Mouse (Mus musculus): ENCODE measurements at regions not wholly inside any gene's neighbourhood (a gene's known extent, or its start where the extent isn't known, plus 50 kb on each side); places are given as distances from the start of the nearest gene placed in this dataset.
"Not testable (repeated sequence)": the region's sequence is repeated elsewhere in the genome, so short reads cannot be mapped to it uniquely, and the experiment has no call there.

DNA sequence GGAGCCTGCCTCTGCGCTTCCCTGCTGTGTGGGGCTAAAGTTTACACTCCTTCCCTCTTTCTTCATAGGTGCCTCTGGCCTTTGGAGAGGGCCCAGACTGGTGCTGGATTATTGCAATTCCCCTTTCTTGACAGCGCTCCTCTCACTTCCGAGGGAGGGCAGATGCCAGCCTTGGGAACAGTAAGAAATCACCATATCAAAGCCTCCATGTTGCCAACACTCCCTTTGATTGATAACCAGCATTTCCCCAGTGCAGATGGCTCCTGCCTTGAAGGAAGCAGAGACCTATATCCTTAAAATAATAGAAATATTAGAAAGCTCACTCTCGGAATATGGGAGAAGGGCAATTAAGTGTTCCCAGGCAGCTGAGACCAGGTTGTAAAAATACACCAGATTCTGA, 63.1 kb upstream of the Cep295 start:
- Histone ChIP-seq H3K4me3 (no peak overlapping the region), H3K27me3 (no peaks in the 10 kb centered on the region), H3K27ac (no peak overlapping the region), H3K9me3 (no peaks in the 10 kb centered on the region), H3K4me1 (peaks cover 7% of the 10 kb centered on the region), H3K4me2 (no peak overlapping the region), H3K9ac (no peak overlapping the region), H3K36me3 (no peaks in the 10 kb centered on the region)
- no peak for ATAC-seq (ENCODE audit: insufficient number of reproducible peaks, insufficient read depth, low FRiP score, low TSS enrichment, low read depth)
- 48% methylated on average over 4 of the region's 4 CpGs for WGBS

DNA sequence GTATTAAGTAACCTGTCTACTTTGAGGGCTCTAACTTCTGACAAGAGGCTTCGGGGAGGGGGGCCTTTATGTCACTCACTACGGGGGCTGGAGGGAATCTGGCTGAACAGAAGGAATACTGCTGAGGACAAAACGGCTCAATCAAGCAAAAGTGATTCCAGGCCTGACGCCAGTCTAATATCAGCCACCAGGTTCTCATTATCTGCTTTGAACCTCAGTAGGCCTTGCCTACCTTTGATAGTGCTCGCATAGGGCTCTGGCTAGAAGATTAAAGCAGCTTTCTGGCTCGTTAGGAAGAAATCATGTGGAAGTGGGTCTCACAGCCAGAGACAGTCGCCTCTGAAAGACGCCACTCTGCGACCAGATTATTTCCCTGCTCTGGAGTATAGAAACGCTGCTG, 64.3 kb upstream of the Cep295 start:
- Histone ChIP-seq H3K9me3 (no peaks in the 10 kb centered on the region), H3K36me3 (no peaks in the 10 kb centered on the region), H3K4me3 (no peak overlapping the region), H3K4me2 (peak overlapping the region; percentile 14; the same call in 1 of the 2 replicates), H3K4me1 (peaks cover 7% of the 10 kb centered on the region), H3K27ac (no peak overlapping the region), H3K9ac (no peak overlapping the region; the same call in 1 of the 2 replicates), H3K27me3 (no peaks in the 10 kb centered on the region)
- ATAC-seq (ENCODE audit: insufficient number of reproducible peaks, insufficient read depth, low FRiP score, low TSS enrichment, low read depth) = no peak
- WGBS = 14% methylated on average over 10 of the region's 10 CpGs

- not testable (repeated sequence) for H3K9ac ChIP-seq; ATAC-seq (ENCODE audit: insufficient number of reproducible peaks, insufficient read depth, low FRiP score, low TSS enrichment, low read depth); H3K27me3 ChIP-seq; H3K36me3 ChIP-seq; H3K4me2 ChIP-seq; H3K4me3 ChIP-seq; H3K27ac ChIP-seq; H3K4me1 ChIP-seq; H3K9me3 ChIP-seq
- WGBS = 66% methylated on average over 11 of the region's 11 CpGs
These were observed 59.0 kb upstream of the Smco4 start for GRCm38 (mm10) chr9:15434279-15434678.

DNA sequence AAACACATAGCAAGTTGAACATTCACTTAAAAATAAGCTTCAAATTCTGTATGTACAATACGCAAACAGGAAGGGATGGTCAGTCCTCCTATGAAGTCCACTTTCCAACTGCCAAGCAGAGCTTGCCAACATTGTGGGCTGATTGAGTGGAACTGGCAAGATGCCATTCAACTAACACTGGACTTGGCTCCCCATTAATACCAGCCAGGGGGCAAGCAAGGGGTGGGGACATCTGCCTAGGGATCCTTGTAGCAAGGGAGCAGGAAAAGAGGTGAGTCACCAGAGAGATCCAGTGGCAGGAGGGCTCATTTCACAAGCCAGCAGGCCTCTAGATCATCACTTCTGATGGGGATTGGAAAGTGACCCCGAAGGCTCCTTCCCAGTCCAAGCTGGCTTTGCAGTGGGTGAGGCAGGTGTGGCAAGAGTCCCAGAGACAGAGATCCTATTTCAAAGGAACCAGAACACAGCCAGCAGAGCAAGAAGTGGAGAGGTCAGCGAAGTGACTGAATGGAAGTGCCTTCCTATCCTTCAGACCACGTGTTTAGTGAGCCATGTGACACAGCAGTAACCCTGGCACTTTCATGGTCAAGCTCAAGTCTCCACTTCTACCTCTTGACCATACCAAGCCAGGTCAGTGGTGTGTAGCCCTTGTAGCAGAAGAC, 53.8 kb upstream of the Smco4 start:
- Histone ChIP-seq H3K9ac (no peak overlapping the region), H3K27ac (no peak overlapping the region), H3K4me2 (no peak overlapping the region), H3K4me3 (no peak overlapping the region), H3K36me3 (no peaks in the 10 kb centered on the region), H3K4me1 (no peaks in the 10 kb centered on the region), H3K27me3 (no peaks in the 10 kb centered on the region), H3K9me3 (no peaks in the 10 kb centered on the region)
- WGBS = 69% methylated on average over 4 of the region's 4 CpGs
- no peak for ATAC-seq (ENCODE audit: insufficient number of reproducible peaks, insufficient read depth, low FRiP score, low TSS enrichment, low read depth)

- Histone ChIP-seq H3K27me3 (no peaks in the 10 kb centered on the region), H3K36me3 (no peaks in the 10 kb centered on the region), H3K9ac (no peak overlapping the region), H3K4me3 (no peak overlapping the region), H3K4me2 (no peak overlapping the region), H3K9me3 (no peaks in the 10 kb centered on the region), H3K4me1 (no peaks in the 10 kb centered on the region), H3K27ac (no peak overlapping the region)
- 80% methylated on average over 4 of the region's 4 CpGs for WGBS
- ATAC-seq (ENCODE audit: insufficient number of reproducible peaks, insufficient read depth, low FRiP score, low TSS enrichment, low read depth) = no peak
These were observed 51.1 kb upstream of the Smco4 start for GRCm38 (mm10) chr9:15442131-15442530.
